Mouse (Mus musculus) heart, embryonic 15.5 days (tissue): ENCODE measurements at regions not wholly inside any gene's neighbourhood (a gene's known extent, or its start where the extent isn't known, plus 50 kb on each side); places are given as distances from the start of the nearest gene placed in this dataset.

ENCODE experiments used
- ATAC-seq: fragments of 200-750 bp; cut with Nextera tagmentation; replicated peaks from 2 replicates; pipeline ENCODE4 v1.8.0; 2017; ENCODE audit warnings: low read depth, moderate TSS enrichment; ENCODE audit not compliant: insufficient number of reproducible peaks, insufficient read depth, low FRiP score
- H3K27ac ChIP-seq: fragments of 300-500 bp; sonication (generic); 2 replicates; pipeline ENCODE4 v1.5.1; 2015; ENCODE audit warnings: mild to moderate bottlenecking, inconsistent platforms
- H3K27me3 ChIP-seq: fragments of 300-500 bp; sonication (generic); 2 replicates; pipeline ENCODE4 v1.6.1; 2015; ENCODE audit warnings: inconsistent platforms
- H3K36me3 ChIP-seq: fragments of 300-500 bp; sonication (generic); 2 replicates; pipeline ENCODE4 v1.6.1; 2015; ENCODE audit warnings: mild to moderate bottlenecking, inconsistent platforms
- H3K4me1 ChIP-seq: fragments of 300-500 bp; sonication (generic); replicated peaks from 2 replicates; pipeline ENCODE4 v1.6.1; 2015; ENCODE audit warnings: inconsistent platforms
- H3K4me2 ChIP-seq: fragments of 300-500 bp; sonication (generic); 2 replicates; pipeline ENCODE4 v1.6.1; 2015; ENCODE audit warnings: inconsistent platforms, mild to moderate bottlenecking, moderate library complexity
- H3K4me3 ChIP-seq: fragments of 300-500 bp; sonication (generic); 2 replicates; pipeline ENCODE4 v1.5.1; 2015; ENCODE audit warnings: mild to moderate bottlenecking, inconsistent platforms
- H3K9ac ChIP-seq: fragments of 300-500 bp; sonication (generic); 2 replicates; pipeline ENCODE4 v1.6.1; 2015; ENCODE audit warnings: mild to moderate bottlenecking, inconsistent platforms
- H3K9me3 ChIP-seq: fragments of 300-500 bp; sonication (generic); replicated peaks from 2 replicates; pipeline ENCODE4 v1.6.1; 2016; ENCODE audit warnings: inconsistent platforms
- WGBS: fragments of 180-500 bp; shearing (Covaris S2); methylation state at CpG from one replicate; pipeline ENCODE4 v1.1.7; 2015; ENCODE audit warnings: mixed read lengths; 5-methylcytosine and 5-hydroxymethylcytosine counted together

- Histone ChIP-seq H3K9me3 (no peaks in the 10 kb centered on the region), H3K4me1 (no peaks in the 10 kb centered on the region), H3K4me3 (no peak overlapping the region), H3K27ac (no peak overlapping the region), H3K27me3 (no peaks in the 10 kb centered on the region), H3K36me3 (no peaks in the 10 kb centered on the region), H3K9ac (no peak overlapping the region), H3K4me2 (no peak overlapping the region)
- ATAC-seq, result no peak
Measured at GRCm38 (mm10) chr17:65014682-65015081, 178.8 kb upstream of the 4930583I09Rik start.

DNA sequence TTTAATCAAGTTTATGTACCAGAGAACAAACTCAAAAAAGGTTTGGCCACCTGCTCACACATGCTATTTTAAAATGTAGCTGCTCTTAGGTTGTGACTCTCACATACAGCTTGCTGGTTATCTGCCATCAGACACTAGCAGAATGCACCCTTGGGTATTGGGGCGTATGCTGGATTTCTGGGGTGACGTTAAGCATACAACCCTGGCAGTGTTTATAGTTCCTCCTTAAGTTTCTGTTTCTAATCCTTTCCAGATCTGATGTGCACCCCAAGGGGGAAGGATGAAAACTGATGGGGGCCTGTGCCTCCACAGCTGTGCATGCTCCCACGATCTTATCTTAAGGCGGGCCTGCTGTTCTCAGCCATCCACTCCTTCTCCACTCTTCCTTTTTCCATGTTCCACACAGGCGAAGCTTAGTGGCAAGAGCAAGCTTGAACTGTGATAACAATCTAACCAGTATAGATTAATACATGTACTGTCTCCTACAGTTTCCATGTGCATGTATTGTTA is 164.8 kb upstream of the 4930583I09Rik start:
- no peak overlapping the region for H3K9ac ChIP-seq
- no peaks in the 10 kb centered on the region for H3K4me1 ChIP-seq
- WGBS, result 65% methylated on average over 5 of the region's 5 CpGs
- H3K27me3 ChIP-seq, result no peaks in the 10 kb centered on the region
- H3K9me3 ChIP-seq, result no peaks in the 10 kb centered on the region
- H3K4me2 ChIP-seq, result no peak overlapping the region
- no peaks in the 10 kb centered on the region for H3K36me3 ChIP-seq
- H3K27ac ChIP-seq, result no peak overlapping the region
- ATAC-seq, result no peak
- H3K4me3 ChIP-seq, result no peak overlapping the region

DNA sequence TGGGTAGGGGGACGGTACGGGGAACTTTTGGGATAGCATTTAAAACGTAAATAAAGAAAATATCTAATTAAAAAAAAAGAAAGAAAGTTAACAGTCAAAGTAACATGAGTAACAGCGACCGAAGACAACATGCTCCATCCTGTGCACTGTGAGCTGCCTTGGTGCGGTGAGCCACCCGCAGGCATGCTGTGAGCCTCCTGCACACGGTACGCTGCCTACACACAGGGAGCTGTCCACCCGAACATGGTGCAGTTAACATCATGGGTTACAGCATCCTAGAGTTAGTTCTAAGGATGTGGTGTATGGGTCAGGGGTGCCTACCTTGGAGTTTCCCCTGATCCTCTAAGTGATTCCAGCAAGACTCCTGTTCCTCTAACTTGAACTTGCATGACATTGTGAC is 158.6 kb upstream of the 4930583I09Rik start:
- WGBS, result 80% methylated on average over 10 of the region's 10 CpGs
- H3K9ac ChIP-seq, result no peak overlapping the region

GRCm38 (mm10) chr17:64991262-64991661 is 155.4 kb upstream of the 4930583I09Rik start:
- H3K4me2 ChIP-seq, result no peak overlapping the region
- no peak overlapping the region for H3K9ac ChIP-seq
- no peaks in the 10 kb centered on the region for H3K27me3 ChIP-seq
- no peaks in the 10 kb centered on the region for H3K9me3 ChIP-seq
- 88% methylated on average over 3 of the region's 3 CpGs for WGBS
- no peak overlapping the region for H3K4me3 ChIP-seq
- ATAC-seq, result no peak
- H3K4me1 ChIP-seq, result no peaks in the 10 kb centered on the region
- H3K27ac ChIP-seq, result no peak overlapping the region
- no peaks in the 10 kb centered on the region for H3K36me3 ChIP-seq

More for the DNA sequence above, 158.6 kb upstream of the 4930583I09Rik start:
- H3K4me1 ChIP-seq, result no peaks in the 10 kb centered on the region
- H3K27me3 ChIP-seq, result no peaks in the 10 kb centered on the region
- H3K4me2 ChIP-seq, result no peak overlapping the region
- no peaks in the 10 kb centered on the region for H3K36me3 ChIP-seq
- no peak for ATAC-seq
- no peak overlapping the region for H3K4me3 ChIP-seq
- H3K9me3 ChIP-seq, result no peaks in the 10 kb centered on the region
- no peak overlapping the region for H3K27ac ChIP-seq

DNA sequence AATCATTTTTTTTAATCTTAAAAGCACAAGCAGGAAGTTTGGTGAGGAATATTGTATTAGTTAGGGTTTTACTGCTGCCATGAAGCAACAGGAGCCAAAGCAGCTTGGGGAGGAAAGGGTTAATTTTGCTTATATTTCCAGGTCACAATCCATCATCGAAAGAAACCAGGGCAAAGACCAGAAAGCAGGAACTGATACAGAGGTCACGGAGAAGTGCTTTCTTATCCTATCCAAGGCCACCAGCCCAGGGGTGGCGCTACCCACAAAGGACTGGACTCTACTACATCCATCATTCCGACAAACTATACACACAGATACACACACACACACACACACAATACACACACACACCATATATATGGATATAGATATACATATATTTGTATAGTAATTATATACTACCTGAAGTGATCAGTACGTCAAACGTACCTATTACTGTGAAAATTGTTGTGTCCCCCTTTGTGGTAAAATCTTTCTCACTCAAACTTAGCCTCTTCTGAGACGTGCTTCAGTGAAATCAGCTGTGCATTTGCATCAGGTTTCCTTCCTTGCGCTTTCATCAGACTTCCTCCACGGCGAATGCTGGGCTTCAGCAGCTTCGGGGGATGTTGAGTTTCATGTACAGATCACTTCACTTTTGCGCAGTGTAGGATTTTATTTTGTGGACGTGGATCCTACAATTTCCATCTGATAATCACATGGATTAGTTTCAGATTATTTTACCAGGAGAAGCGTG is 148.6 kb upstream of the 4930583I09Rik start:
- Histone ChIP-seq H3K4me3 (no peak overlapping the region), H3K27ac (no peak overlapping the region), H3K36me3 (no peaks in the 10 kb centered on the region), H3K9me3 (no peaks in the 10 kb centered on the region), H3K9ac (no peak overlapping the region), H3K27me3 (no peaks in the 10 kb centered on the region), H3K4me1 (no peaks in the 10 kb centered on the region), H3K4me2 (no peak overlapping the region)
- ATAC-seq, result no peak
- WGBS, result 65% methylated on average over 14 of the region's 14 CpGs

GRCm38 (mm10) chr17:64983480-64983879 is 147.6 kb upstream of the 4930583I09Rik start:
- H3K4me3 ChIP-seq, result no peak overlapping the region
- WGBS, result 84% methylated on average over 2 of the region's 2 CpGs
- H3K9ac ChIP-seq, result no peak overlapping the region
- H3K36me3 ChIP-seq, result no peaks in the 10 kb centered on the region
- no peaks in the 10 kb centered on the region for H3K4me1 ChIP-seq
- H3K27ac ChIP-seq, result no peak overlapping the region
- H3K9me3 ChIP-seq, result no peaks in the 10 kb centered on the region
- no peaks in the 10 kb centered on the region for H3K27me3 ChIP-seq
- H3K4me2 ChIP-seq, result no peak overlapping the region
- ATAC-seq, result no peak

GRCm38 (mm10) chr17:64964153-64964552 is 128.3 kb upstream of the 4930583I09Rik start:
- Histone ChIP-seq H3K4me1 (no peaks in the 10 kb centered on the region), H3K27ac (no peak overlapping the region), H3K9ac (no peak overlapping the region), H3K4me2 (no peak overlapping the region), H3K4me3 (no peak overlapping the region), H3K27me3 (no peaks in the 10 kb centered on the region), H3K36me3 (no peaks in the 10 kb centered on the region), H3K9me3 (no peaks in the 10 kb centered on the region)
- WGBS, result 70% methylated on average over 4 of the region's 4 CpGs
- ATAC-seq, result no peak

DNA sequence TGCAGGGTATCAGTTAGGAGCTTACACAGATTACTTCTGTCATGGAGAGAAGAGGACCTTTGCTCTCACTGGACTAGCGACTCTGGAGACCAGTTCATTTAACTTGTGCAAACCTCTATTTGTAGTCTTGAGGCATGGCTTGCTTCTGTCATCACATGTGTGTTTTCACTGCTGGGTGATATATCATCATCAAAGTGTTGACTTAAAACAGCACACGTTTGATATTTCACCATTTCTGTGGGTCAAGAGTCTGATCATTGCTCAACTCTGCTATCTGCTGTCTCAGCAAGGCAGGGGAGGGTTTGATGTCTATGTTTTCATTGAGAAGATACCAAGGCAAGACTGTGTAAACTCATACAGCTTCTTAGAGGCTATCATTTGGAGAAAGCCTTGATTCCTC is 126.0 kb upstream of the 4930583I09Rik start:
- H3K4me2 ChIP-seq, result no peak overlapping the region
- H3K36me3 ChIP-seq, result no peaks in the 10 kb centered on the region
- no peak overlapping the region for H3K9ac ChIP-seq
- ATAC-seq, result no peak
- WGBS, result 30% methylated on average over 2 of the region's 2 CpGs
- H3K4me1 ChIP-seq, result no peaks in the 10 kb centered on the region
- H3K27ac ChIP-seq, result no peak overlapping the region
- H3K4me3 ChIP-seq, result no peak overlapping the region
- no peaks in the 10 kb centered on the region for H3K27me3 ChIP-seq
- no peaks in the 10 kb centered on the region for H3K9me3 ChIP-seq

DNA sequence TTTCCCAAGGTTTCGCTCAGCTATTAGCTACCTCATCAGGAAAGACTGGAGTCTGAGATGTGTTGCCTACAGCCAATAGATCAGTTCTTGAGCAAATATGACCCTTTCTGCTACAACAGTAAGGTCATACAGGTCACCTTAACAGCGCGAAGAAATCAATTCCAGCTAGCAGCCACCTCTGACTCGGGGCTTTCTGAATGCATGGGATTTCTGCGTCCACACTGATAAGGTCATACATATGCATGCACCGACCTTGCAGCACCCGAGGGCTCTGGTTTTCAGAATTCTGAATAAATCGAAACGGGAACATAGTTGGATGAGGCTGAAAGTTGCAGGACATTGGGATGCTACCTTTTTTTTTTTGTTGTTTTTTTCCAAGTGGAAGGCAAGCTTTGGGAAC is 121.6 kb upstream of the 4930583I09Rik start:
- H3K27ac ChIP-seq, result no peak overlapping the region
- ATAC-seq, result no peak
- H3K36me3 ChIP-seq, result no peaks in the 10 kb centered on the region

DNA sequence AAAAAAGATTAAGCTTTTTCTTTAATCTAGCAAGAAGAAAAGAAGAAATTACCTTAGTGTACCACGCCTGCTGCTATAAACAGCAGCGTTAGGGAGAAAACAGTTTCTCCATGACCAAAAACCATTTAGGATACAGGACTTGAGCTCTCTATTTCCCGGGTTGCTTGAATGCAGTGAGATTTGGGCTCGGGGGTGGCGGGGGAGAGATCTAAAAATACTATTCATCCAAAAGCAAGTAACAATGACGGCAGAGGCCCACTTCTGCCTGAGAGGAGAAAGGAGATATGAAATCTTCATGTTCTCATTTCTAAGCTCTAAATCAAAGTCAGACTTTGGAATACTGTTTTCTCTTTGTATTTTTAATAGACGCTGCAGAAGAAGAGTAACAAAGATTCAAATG is 120.6 kb upstream of the 4930583I09Rik start:
- no peaks in the 10 kb centered on the region for H3K9me3 ChIP-seq
- H3K4me1 ChIP-seq, result no peaks in the 10 kb centered on the region
- no peak overlapping the region for H3K4me2 ChIP-seq
- 57% methylated on average over 7 of the region's 7 CpGs for WGBS
- H3K27me3 ChIP-seq, result no peaks in the 10 kb centered on the region
- no peak for ATAC-seq
- no peaks in the 10 kb centered on the region for H3K36me3 ChIP-seq
- no peak overlapping the region for H3K27ac ChIP-seq
- no peak overlapping the region for H3K4me3 ChIP-seq
- H3K9ac ChIP-seq, result no peak overlapping the region

More for the DNA sequence above, 121.6 kb upstream of the 4930583I09Rik start:
- 76% methylated on average over 9 of the region's 9 CpGs for WGBS
- Histone ChIP-seq H3K9me3 (no peaks in the 10 kb centered on the region), H3K27me3 (no peaks in the 10 kb centered on the region), H3K4me1 (no peaks in the 10 kb centered on the region), H3K4me3 (no peak overlapping the region), H3K4me2 (no peak overlapping the region), H3K9ac (no peak overlapping the region)

DNA sequence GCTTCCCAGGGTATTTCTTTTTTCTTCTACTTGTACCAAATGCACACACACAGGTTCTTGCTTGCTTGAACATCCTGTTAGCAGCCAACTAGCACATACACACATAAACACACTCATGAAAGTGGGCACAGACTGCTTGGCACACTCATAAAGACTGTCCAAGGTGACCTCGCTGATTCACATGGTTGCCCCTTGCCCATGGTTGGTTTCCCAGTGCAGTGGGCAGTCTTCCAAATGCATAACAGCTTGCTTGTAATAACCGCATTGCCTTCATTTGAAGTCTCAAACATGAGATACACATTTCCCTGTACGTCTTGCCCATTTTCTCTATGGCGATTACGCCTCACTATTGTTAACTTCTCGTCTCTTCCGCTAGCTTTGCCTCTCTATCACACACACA is 117.4 kb upstream of the 4930583I09Rik start:
- no peaks in the 10 kb centered on the region for H3K36me3 ChIP-seq
- WGBS, result 83% methylated on average over 7 of the region's 7 CpGs
- H3K27ac ChIP-seq, result no peak overlapping the region
- no peaks in the 10 kb centered on the region for H3K4me1 ChIP-seq
- no peak for ATAC-seq
- no peak overlapping the region for H3K9ac ChIP-seq
- no peaks in the 10 kb centered on the region for H3K9me3 ChIP-seq
- no peaks in the 10 kb centered on the region for H3K27me3 ChIP-seq
- H3K4me3 ChIP-seq, result no peak overlapping the region
- H3K4me2 ChIP-seq, result no peak overlapping the region

DNA sequence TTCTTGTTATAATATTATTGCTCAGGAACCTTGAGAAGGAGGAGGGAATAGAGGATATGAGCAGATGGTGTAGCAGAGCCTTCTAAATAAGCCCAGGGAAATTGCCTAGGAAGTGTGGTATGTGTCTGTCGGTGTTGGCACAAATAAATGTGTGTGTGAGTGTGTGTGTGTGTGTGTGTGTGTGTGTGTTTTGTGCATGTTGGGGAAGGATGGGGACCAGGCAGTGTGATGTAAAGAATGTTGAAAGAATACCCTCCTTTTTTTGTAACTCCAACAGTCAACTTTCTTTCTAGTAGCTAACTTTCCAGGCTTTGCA is 115.7 kb upstream of the 4930583I09Rik start:
- no peak overlapping the region for H3K4me3 ChIP-seq
- 72% methylated on average over 1 of the region's 1 CpGs for WGBS
- H3K27me3 ChIP-seq, result no peaks in the 10 kb centered on the region
- H3K9me3 ChIP-seq, result no peaks in the 10 kb centered on the region
- H3K27ac ChIP-seq, result no peak overlapping the region
- no peak overlapping the region for H3K4me2 ChIP-seq
- H3K9ac ChIP-seq, result no peak overlapping the region
- no peak for ATAC-seq
- no peaks in the 10 kb centered on the region for H3K4me1 ChIP-seq
- no peaks in the 10 kb centered on the region for H3K36me3 ChIP-seq
